Mouse (Mus musculus): ENCODE measurements around the gene Rassf10.

DNA sequence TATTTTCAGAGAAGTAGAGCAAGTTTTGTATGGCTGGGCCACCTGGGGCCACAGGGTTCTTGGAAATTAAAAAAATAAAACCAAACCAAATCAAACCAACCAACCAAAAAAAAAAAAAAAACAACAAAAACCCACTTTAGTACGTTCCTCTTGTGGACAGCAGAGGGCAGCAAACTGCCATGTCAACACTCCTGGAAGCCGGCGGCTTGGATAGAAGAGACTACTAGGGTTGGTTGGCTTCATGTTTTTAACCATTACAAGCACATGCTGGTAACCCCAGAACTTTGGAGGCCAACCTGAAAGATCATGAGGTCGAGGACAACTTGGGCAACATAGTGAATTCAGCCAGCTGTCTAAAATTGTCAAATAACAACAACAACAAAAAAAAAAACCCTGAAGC is 33.9 kb upstream of the Rassf10 start:
- TF ChIP-seq CTCF (IDR thresholded peaks at IDR 0.05; ENCODE audit: control insufficient read depth, insufficient read depth, insufficient replicate concordance, low read depth, low read length) (peak; percentile 47; the same call in 1 of the 2 replicates), POLR2A (IDR thresholded peaks at IDR 0.05; ENCODE audit: control insufficient read depth, low read depth, low read length) (no peak)

Data from testis, adult 2 months (tissue).